Mouse (Mus musculus) kidney, postnatal 0 days (tissue): ENCODE data around the gene Car14. TPM values are rescaled to one million over a fixed set of nuclear protein-coding genes. Genes with fewer than 3 reads are reported as not detected.

ENCODE experiments used
- ATAC-seq: fragments of 200-750 bp; cut with Nextera tagmentation; replicated peaks from 2 replicates; pipeline ENCODE4 v1.8.0; 2017; ENCODE audit warnings: low read depth, moderate number of reproducible peaks, moderate TSS enrichment, moderate library complexity; ENCODE audit not compliant: low FRiP score
- DNase-seq: peaks from one replicate; pipeline ENCODE4 v3.0.0-alpha.2; 2016; ENCODE audit warnings: low spot score
- H3K27ac ChIP-seq: fragments of 300-500 bp; sonication (generic); 2 replicates; pipeline ENCODE4 v1.5.1; 2014; ENCODE audit warnings: mild to moderate bottlenecking
- H3K27me3 ChIP-seq: fragments of 300-500 bp; sonication (generic); 2 replicates; pipeline ENCODE4 v1.6.1; 2014; ENCODE audit warnings: low read length, mixed read lengths; ENCODE audit not compliant: insufficient read depth
- H3K36me3 ChIP-seq: fragments of 300-500 bp; sonication (generic); 2 replicates; pipeline ENCODE4 v1.6.1; 2014; ENCODE audit warnings: low read length, mixed read lengths; ENCODE audit not compliant: insufficient read depth
- H3K4me1 ChIP-seq: fragments of 300-500 bp; sonication (generic); replicated peaks from 2 replicates; pipeline ENCODE4 v1.6.1; 2014; ENCODE audit warnings: antibody characterized with exemption, low read length, mixed read lengths; ENCODE audit not compliant: insufficient read depth
- H3K4me2 ChIP-seq: fragments of 300-500 bp; sonication (generic); 2 replicates; pipeline ENCODE4 v1.6.1; 2014; ENCODE audit warnings: mild to moderate bottlenecking, low read length, moderate library complexity, mixed read lengths
- H3K4me3 ChIP-seq: fragments of 300-500 bp; sonication (generic); replicated peaks from 2 replicates; pipeline ENCODE4 v1.5.1; 2014; ENCODE audit warnings: low read depth, low read length
- H3K9ac ChIP-seq: fragments of 300-500 bp; sonication (generic); 2 replicates; pipeline ENCODE4 v1.6.1; 2014; ENCODE audit warnings: low read depth, low read length
- H3K9me3 ChIP-seq: fragments of 300-500 bp; sonication (generic); replicated peaks from 2 replicates; pipeline ENCODE4 v1.6.1; 2016; ENCODE audit warnings: low read length, inconsistent platforms, mixed read lengths
- CTCF ChIP-seq: IDR thresholded peaks from 2 replicates; pipeline ENCODE4 v1.5.1; 2016; ENCODE audit warnings: antibody characterized with exemption, low read depth, mild to moderate bottlenecking, moderate library complexity
- WGBS: fragments of 180-500 bp; shearing (Covaris S2); extraction: QIAGEN DNeasy Blood & Tissue Kit; methylation state at CpG from one replicate; pipeline ENCODE4 v1.1.7; 2014; 5-methylcytosine and 5-hydroxymethylcytosine counted together
- polyA plus RNA-seq: library from polyadenylated mRNA; unstranded; fragments of >200 nt; fragmentation: Nextera tagmentation; extraction: Ambion mirVana; gene quantifications from 2 replicates; pipeline ENCODE4 v1.2.1, GENCODE M21; 2015

The Car14 gene
- polyA plus RNA-seq, 1 experiment from 2014 or later, result 12.9 TPM

- DNase-seq (no peak), ATAC-seq (no peak)
- Histone ChIP-seq H3K36me3 (no peaks in the 10 kb centered on the region), H3K4me3 (no peak overlapping the region), H3K4me1 (no peaks in the 10 kb centered on the region), H3K27me3 (no peaks in the 10 kb centered on the region), H3K27ac (no peak overlapping the region), H3K4me2 (no peak overlapping the region), H3K9ac (no peak overlapping the region), H3K9me3 (no peaks in the 10 kb centered on the region)
- no peak for TF ChIP-seq CTCF
- 76% methylated on average over 7 of the region's 7 CpGs for WGBS
Observed at GRCm38 (mm10) chr3:95916760-95917159, 12.3 kb upstream of the Car14 start.

GRCm38 (mm10) chr3:95914706-95915105, 10.2 kb upstream of the Car14 start:
- TF ChIP-seq CTCF, result no peak
- DNase-seq (no peak), ATAC-seq (no peak)
- H3K27me3 ChIP-seq, result no peaks in the 10 kb centered on the region
- H3K4me2 ChIP-seq, result no peak overlapping the region
- whole genome bisulfite sequencing, result 88% methylated on average over 4 of the region's 4 CpGs
- H3K9ac ChIP-seq, result no peak overlapping the region
- no peaks in the 10 kb centered on the region for H3K4me1 ChIP-seq
- no peaks in the 10 kb centered on the region for H3K36me3 ChIP-seq
- H3K4me3 ChIP-seq, result no peak overlapping the region
- H3K27ac ChIP-seq, result no peak overlapping the region
- no peaks in the 10 kb centered on the region for H3K9me3 ChIP-seq

DNA sequence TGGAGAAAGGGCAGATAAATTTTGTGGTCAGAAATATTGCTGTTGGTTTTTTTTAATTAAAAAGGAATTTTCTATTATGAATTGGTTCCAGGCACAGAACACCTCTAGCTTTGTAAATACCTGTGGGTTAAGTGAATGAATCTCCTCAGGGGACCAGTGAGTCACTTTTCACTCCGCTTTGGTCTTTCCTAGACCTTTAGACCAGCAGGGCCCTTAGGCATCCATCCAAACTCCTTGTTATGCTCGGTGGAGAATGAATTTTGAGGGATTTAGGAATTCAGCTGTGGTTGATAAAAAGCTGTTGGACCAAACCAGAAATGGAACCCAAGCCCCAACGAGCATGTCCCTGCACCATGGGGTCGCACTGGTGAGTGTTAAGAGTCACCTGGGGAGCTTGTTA, 3.1 kb upstream of the Car14 start:
- TF ChIP-seq CTCF, result no peak
- DNase-seq, result no peak

GRCm38 (mm10) chr3:95906860-95907259, 2.4 kb upstream of the Car14 start:
- H3K4me2 ChIP-seq, result peak overlapping the region; percentile 57
- H3K27me3 ChIP-seq, result no peaks in the 10 kb centered on the region
- H3K27ac ChIP-seq, result no peak overlapping the region
- no peaks in the 10 kb centered on the region for H3K36me3 ChIP-seq
- WGBS, result under 1% methylated on average over 12 of the region's 12 CpGs
- H3K4me3 ChIP-seq, result peak overlapping the region; percentile 15
- peak; percentile 78 for DNase-seq
- peaks cover 13% of the 10 kb centered on the region for H3K4me1 ChIP-seq
- no peaks in the 10 kb centered on the region for H3K9me3 ChIP-seq
- no peak for ATAC-seq
- peak; percentile 87 for TF ChIP-seq CTCF
- H3K9ac ChIP-seq, result no peak overlapping the region

More for the DNA sequence above, 3.1 kb upstream of the Car14 start:
- H3K9ac ChIP-seq, result no peak overlapping the region
- H3K4me2 ChIP-seq, result no peak overlapping the region
- H3K27me3 ChIP-seq, result no peaks in the 10 kb centered on the region
- no peak overlapping the region for H3K4me3 ChIP-seq
- WGBS, result 53% methylated on average over 4 of the region's 4 CpGs
- no peak overlapping the region for H3K27ac ChIP-seq
- H3K4me1 ChIP-seq, result peaks cover 13% of the 10 kb centered on the region
- no peaks in the 10 kb centered on the region for H3K9me3 ChIP-seq
- no peaks in the 10 kb centered on the region for H3K36me3 ChIP-seq
- ATAC-seq, result no peak

- TF ChIP-seq CTCF, result peak; percentile 74
- H3K4me1 ChIP-seq, result peaks cover 13% of the 10 kb centered on the region
- DNase-seq, result peak; percentile 88
- H3K27ac ChIP-seq, result no peak overlapping the region
- peak overlapping the region; percentile 57 for H3K4me2 ChIP-seq
- H3K9ac ChIP-seq, result no peak overlapping the region
- no peaks in the 10 kb centered on the region for H3K36me3 ChIP-seq
- no peaks in the 10 kb centered on the region for H3K9me3 ChIP-seq
- no peaks in the 10 kb centered on the region for H3K27me3 ChIP-seq
- ATAC-seq, result no peak
- H3K4me3 ChIP-seq, result 0 out of 2 replicates have a peak overlapping the region, but pooled peaks have one; percentile 1
- WGBS, result under 1% methylated on average over 12 of the region's 12 CpGs
Observed at GRCm38 (mm10) chr3:95905940-95906492, 1.5 kb upstream of the Car14 start.

GRCm38 (mm10) chr3:95905146-95905939, 852 bp upstream of the Car14 start:
- under 1% methylated on average over 18 of the region's 18 CpGs for WGBS
- H3K9me3 ChIP-seq, result no peaks in the 10 kb centered on the region
- H3K9ac ChIP-seq, result peak overlapping the region; percentile 27; the same call in 1 of the 2 replicates
- no peak overlapping the region for H3K27ac ChIP-seq
- H3K4me3 ChIP-seq, result peak overlapping the region; percentile 22
- peak overlapping the region; percentile 57 for H3K4me2 ChIP-seq
- peak; percentile 48 for DNase-seq
- TF ChIP-seq CTCF, result no peak
- peaks cover 13% of the 10 kb centered on the region for H3K4me1 ChIP-seq
- no peaks in the 10 kb centered on the region for H3K36me3 ChIP-seq
- peak; percentile 38 for ATAC-seq
- no peaks in the 10 kb centered on the region for H3K27me3 ChIP-seq
